Mouse (Mus musculus) liver, embryonic 14.5 days (tissue): ENCODE measurements at regions not wholly inside any gene's neighbourhood (a gene's known extent, or its start where the extent isn't known, plus 50 kb on each side); places are given as distances from the start of the nearest gene placed in this dataset.

Experiments used
- CTCF ChIP-seq: IDR thresholded peaks from 2 replicates; pipeline ENCODE4 v1.5.1; 2016; ENCODE audit warnings: antibody characterized with exemption, low read depth, control low read depth
- EP300 ChIP-seq: IDR thresholded peaks from 2 replicates; pipeline ENCODE4 v1.6.1; 2016; ENCODE audit warnings: antibody characterized with exemption, low read depth

DNA sequence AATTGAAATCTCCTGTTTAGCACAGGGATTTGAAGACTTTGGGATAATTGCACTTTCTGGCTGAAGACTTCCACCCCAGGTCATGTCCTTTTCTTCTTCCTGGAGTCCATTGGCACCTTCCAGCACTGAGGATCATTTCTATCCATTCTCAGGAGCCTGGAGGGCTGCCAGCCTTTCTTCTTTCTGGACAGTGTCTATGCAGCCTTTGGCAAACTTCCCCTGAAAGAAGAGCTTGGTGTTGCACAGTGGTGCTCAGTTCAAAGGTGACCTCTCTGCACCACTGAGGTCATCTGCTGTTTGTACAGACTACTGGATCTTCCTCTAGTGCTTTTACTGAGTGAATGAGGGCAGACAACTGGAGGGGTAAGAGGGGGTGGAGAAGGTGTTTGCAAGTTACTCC is 249.8 kb downstream of the Dmrt2 start:
- TF ChIP-seq CTCF (no peak), EP300 (no peak)
